Mouse (Mus musculus) left cerebral cortex, adult 11 months (tissue): Measurements from ENCODE around the gene Gabpb1.

ENCODE experiments used
- DNase-seq: peaks from one replicate; pipeline ENCODE4 v3.0.0; 2022; ENCODE audit warnings: low spot score

Gene Gabpb1

DNA sequence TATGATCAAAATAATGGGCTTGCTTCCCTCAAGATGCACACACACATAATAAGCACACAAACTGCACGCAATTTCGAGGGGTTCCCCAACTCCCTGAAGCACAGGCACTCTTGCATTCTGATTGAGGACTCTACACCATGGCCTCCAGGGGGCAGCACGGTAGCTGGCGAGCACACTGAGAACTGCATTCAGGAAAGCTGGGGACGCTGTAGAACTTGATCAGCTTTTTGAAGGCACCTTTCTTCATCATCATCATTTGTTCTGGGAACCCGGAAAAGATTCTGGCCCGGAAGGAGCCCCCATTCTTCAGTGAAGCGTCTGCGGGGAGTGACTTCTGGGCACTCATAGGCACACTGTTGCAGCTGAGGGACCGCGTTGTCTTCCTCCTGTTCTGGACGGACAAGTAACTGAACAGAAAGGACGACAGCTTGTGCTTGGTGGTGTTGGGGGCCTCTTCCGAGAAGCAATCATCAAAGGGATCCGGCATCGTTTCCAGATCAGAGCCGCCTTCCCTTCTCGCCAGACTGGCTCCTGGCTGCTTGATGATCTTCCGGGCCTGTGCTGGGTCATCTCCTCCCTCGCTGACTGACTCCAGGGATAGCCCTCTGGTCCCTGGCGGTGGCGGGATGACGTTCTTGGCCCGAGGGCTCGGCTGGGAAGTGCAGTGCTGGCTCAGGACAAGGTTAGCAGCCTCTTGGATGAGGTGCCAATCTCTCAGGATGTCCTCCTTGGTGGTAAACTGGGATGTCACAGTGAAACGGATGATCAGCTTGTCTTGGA is 82.1 kb downstream of the Gabpb1 start:
- DNase-seq = no peak

DNA sequence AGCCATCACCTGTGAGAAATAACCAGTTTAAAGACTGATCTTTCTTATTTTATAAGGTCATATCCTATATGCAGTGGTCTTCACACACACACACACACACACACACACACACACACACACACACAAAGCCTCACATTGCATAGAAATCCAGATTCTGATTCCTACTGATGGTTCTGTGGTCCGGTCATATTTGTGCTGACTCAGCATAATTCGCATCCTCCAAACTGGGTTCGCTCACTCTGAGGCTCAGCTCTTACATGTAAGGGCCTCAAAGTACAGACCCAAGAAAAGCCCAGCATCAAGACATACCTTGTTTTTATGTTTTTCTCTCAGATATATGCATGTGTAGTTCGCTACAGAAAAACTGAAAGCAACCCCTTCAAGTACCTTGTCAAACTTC is 84.8 kb downstream of the Gabpb1 start:
- DNase-seq = no peak

DNA sequence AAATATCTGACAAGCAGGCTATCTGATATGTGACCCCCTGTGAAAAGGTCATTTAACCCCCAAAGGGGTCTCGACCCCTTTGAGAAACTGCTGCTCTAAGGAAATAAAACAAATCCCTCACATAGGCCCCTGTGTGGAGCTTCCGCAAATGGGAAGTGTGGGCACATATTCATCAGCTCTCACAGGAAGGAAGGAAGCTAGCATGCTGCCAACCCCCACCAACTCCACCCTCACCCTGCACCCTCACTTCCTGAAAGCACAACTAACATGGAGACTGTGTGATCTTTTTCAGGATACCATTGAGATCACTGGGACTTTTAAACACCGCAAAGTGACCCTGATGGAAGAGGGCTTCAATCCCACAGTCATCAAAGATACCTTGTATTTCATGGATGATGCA is 88.7 kb downstream of the Gabpb1 start:
- DNase-seq = no peak

DNA sequence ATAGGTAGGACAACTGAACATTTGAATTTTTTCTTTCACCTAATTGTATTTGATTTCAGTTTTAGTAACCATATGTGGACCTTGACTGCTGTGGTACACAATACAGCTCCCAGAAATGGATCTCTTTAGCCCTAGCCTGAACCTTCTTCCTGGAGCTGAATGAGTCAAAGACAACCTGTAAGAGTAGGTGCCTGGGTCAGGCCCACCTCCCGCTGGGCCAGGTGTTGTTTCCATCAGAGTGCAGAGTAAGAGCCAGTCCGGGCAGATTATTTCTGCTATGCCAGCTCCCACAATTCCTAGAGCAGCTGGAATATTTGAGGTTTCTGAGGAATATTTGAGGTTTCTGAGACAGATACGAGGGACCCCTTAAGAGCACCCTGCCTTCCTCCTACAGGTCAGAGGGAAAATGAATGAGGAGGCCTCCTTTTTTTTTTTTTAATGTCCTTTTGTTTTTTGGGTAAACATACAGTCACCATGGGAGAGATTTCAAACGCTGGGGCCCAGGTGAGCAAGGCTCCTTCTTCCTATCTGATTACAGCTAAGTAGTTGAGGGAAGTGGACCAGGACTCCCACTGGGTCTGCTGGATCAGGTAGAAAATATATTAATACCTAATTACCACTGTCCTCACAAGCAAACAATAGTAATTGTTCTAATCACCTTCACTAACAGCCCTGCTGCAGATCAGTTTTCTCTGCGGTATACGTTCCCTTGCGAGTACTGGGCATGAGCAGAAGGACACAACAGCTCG is 91.3 kb downstream of the Gabpb1 start:
- DNase-seq = no peak

DNA sequence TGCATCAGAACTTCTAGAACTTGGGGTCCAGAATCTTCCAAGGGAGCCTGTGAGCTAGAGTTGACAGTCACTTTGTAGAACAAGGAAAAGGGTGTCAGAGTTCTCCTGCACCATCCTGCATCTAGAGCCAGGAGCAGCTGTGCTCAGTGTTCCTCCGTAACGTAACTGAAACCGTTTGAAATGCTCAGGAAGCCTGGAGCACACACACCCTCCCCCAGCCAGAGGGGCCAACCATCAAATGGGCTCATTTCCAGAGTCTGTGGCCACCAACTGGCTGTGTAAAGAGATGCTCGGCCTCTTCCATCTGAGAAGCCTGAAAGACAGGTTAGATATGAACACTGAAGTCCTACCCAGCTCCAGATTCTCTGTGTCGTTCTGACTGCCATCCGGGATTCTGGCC is 92.2 kb downstream of the Gabpb1 start:
- no peak for DNase-seq

DNA sequence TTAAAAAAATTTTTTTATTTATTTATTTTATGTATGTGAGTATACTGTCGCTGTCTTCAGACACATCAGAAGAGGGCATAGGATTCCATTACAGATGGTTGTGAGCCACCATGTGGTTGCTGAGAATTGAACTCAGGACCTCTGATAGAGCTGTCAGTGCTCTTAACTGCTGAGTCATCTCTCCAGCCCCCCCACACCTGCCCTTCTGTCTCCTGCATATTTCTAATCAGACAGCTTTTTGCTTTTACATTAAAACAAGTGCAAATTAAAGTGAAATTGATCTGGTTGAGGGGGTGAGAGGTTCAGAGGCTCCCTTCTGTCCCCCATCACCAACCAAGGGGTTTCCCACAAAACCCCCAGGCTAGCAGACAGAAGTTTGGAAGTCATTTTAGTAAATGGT is 96.9 kb downstream of the Gabpb1 start:
- no peak for DNase-seq
